Mouse (Mus musculus) forebrain, embryonic 14.5 days (tissue): ENCODE data around the gene C8g. TPM values are rescaled to one million over a fixed set of nuclear protein-coding genes. Genes with fewer than 3 reads are reported as not detected.

Source experiments
- ATAC-seq: fragments of 200-750 bp; cut with Nextera tagmentation; 2 replicates; pipeline ENCODE4 v1.8.0; 2017; ENCODE audit warnings: mild to moderate bottlenecking, moderate library complexity
- DNase-seq: peaks from one replicate; pipeline ENCODE4 v3.0.0-alpha.2; 2015; ENCODE audit warnings: low spot score
- H3K27ac ChIP-seq: fragments of 300-500 bp; sonication (generic); 2 replicates; pipeline ENCODE4 v1.5.1; 2014; ENCODE audit warnings: low read depth, mild to moderate bottlenecking, control low read depth, low read length, moderate library complexity
- H3K27me3 ChIP-seq: fragments of 300-500 bp; sonication (generic); replicated peaks from 2 replicates; pipeline ENCODE4 v1.6.1; 2014; ENCODE audit warnings: low read length, control low read depth, mixed read lengths; ENCODE audit not compliant: control insufficient read depth, insufficient read depth
- H3K36me3 ChIP-seq: fragments of 300-500 bp; sonication (generic); 2 replicates; pipeline ENCODE4 v1.6.1; 2014; ENCODE audit warnings: low read length, control low read depth; ENCODE audit not compliant: control insufficient read depth, insufficient read depth
- H3K4me1 ChIP-seq: fragments of 300-500 bp; sonication (generic); 2 replicates; pipeline ENCODE4 v1.6.1; 2014; ENCODE audit warnings: antibody characterized with exemption, low read length, control low read depth; ENCODE audit not compliant: control insufficient read depth, insufficient read depth
- H3K4me2 ChIP-seq: fragments of 300-500 bp; sonication (generic); 2 replicates; pipeline ENCODE4 v1.6.1; 2014; ENCODE audit warnings: mild to moderate bottlenecking, control low read depth, low read length
- H3K4me3 ChIP-seq: fragments of 300-500 bp; sonication (generic); 2 replicates; pipeline ENCODE4 v1.5.1; 2014; ENCODE audit warnings: low read depth, low read length, control low read depth
- H3K9ac ChIP-seq: fragments of 300-500 bp; sonication (generic); 2 replicates; pipeline ENCODE4 v1.6.1; 2014; ENCODE audit warnings: mild to moderate bottlenecking, low read length, control low read depth, moderate library complexity
- H3K9me3 ChIP-seq: fragments of 300-500 bp; sonication (generic); replicated peaks from 2 replicates; pipeline ENCODE4 v1.6.1; 2016; ENCODE audit warnings: low read length, control low read depth, mixed read lengths; ENCODE audit not compliant: control insufficient read depth
- WGBS: fragments of 180-500 bp; shearing (Covaris S2); extraction: QIAGEN DNeasy Blood & Tissue Kit; methylation state at CpG from one replicate; pipeline ENCODE4 v1.1.7; 2014; 5-methylcytosine and 5-hydroxymethylcytosine counted together
- polyA plus RNA-seq: library from polyadenylated mRNA; unstranded; fragments of >200 nt; fragmentation: Nextera tagmentation; extraction: Ambion mirVana; gene quantifications from 2 replicates; pipeline ENCODE4 v1.2.1, GENCODE M21; 2014

C8g gene
- polyA plus RNA-seq, 1 experiment from 2014 or later: 4.1 TPM

DNA sequence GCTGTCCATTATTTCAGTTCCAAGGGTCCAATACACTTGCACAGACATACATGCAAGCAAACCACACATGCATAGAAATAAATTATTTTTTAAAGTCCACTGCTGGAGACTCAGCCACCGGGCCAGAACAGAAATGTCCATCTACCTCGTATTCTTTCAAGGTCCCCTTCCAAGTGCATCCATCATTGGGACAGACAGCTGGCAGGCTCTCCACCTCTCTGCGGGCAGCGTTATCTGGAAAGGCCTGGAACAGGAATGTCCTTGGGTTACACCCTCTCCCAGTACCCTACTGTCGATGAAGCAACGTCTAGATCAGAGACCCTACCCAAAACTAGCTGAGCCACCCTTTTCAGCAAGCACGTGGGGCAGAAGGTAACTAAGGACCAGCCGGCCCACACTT is 35.0 kb upstream of the C8g start:
- 93% methylated on average over 8 of the region's 8 CpGs for whole genome bisulfite sequencing
- H3K9ac ChIP-seq: no peak overlapping the region
- H3K9me3 ChIP-seq: no peaks in the 10 kb centered on the region
- no peaks in the 10 kb centered on the region for H3K4me1 ChIP-seq
- no peak for ATAC-seq
- H3K27me3 ChIP-seq: no peaks in the 10 kb centered on the region
- H3K36me3 ChIP-seq: peaks cover 45% of the 10 kb centered on the region
- DNase-seq: no peak
- H3K4me3 ChIP-seq: no peak overlapping the region
- no peak overlapping the region for H3K27ac ChIP-seq
- no peak overlapping the region for H3K4me2 ChIP-seq

DNA sequence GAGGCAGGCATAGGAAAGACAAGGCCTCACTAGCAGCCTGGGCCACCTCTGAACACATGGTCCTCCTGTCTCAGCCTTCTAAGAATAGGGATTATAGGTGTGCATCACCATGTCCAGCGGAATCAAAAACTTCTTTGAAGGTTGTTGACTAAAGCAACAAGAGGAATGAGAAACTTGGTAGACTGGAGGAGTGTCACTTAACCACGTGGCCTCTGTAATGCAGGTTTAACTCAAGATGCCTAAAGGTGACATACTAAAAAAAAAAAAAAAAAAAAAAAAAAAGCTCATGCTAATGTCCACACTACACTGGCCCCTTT is 33.3 kb upstream of the C8g start:
- no peak for DNase-seq
- Histone ChIP-seq H3K4me2 (no peak overlapping the region), H3K9me3 (no peaks in the 10 kb centered on the region), H3K27ac (no peak overlapping the region), H3K36me3 (peaks cover 56% of the 10 kb centered on the region), H3K9ac (no peak overlapping the region), H3K27me3 (no peaks in the 10 kb centered on the region), H3K4me3 (no peak overlapping the region), H3K4me1 (no peaks in the 10 kb centered on the region)
- no peak for ATAC-seq
- 100% methylated on average over 2 of the region's 2 CpGs for WGBS

DNA sequence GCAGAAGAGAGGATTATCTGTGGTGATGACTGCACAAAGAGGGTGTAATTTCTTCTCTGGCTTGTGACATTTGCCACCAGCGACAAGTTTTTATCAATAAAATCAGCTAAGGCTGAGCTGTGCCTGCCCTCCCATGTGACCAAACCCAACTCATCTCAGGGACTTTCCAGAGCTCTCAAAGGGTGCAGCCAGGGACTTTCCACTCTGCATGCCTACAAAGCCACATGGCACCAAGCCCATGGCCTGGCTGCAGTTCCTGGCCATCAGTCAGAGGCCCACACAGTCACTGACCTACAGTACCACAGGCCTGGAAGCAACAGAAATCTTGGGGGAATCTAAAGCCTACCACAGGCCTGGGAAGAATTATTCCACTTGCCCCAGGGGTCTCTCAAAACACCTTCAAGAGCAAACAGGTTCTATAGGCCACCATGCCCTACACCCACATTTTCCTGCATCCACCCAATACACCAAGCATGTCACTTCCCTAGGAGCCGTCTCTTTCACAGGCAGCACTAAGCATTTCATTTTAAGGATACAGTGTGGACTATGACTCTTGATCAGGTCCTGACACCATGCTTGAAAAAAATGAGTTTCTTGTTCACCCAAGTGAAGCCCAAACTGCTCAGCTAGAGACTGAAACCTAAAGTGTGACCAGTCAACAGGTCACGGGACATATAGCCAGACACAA is 32.8 kb upstream of the C8g start:
- no peaks in the 10 kb centered on the region for H3K4me1 ChIP-seq
- ATAC-seq: no peak
- 93% methylated on average over 3 of the region's 3 CpGs for WGBS

DNA sequence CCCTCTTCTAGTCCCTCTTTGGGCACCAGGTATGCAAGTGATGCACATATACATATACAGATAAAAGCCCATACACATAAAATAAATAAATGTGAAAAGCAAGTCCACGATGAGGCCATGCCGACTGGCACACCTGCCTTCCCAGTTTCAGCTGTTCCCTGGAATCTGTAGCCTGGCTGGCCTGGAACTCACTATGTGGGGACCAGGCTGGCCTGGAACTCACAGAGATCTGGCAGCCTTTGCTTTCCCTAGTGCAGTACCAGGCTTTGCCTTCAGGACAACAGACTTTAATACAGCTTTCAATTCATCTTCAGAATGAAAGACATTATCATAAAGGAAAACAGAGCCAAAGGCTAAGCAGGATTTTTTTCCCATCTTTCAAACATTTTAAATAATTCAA is 32.2 kb upstream of the C8g start:
- peaks cover 65% of the 10 kb centered on the region for H3K36me3 ChIP-seq
- no peak overlapping the region for H3K27ac ChIP-seq
- H3K4me3 ChIP-seq: no peak overlapping the region
- H3K9ac ChIP-seq: no peak overlapping the region
- 96% methylated on average over 2 of the region's 2 CpGs for WGBS
- H3K4me2 ChIP-seq: no peak overlapping the region
- no peaks in the 10 kb centered on the region for H3K27me3 ChIP-seq
- ATAC-seq: no peak
- H3K4me1 ChIP-seq: no peaks in the 10 kb centered on the region
- DNase-seq: no peak
- no peaks in the 10 kb centered on the region for H3K9me3 ChIP-seq

More for the DNA sequence above, 32.8 kb upstream of the C8g start:
- H3K36me3 ChIP-seq: peaks cover 61% of the 10 kb centered on the region
- no peak overlapping the region for H3K27ac ChIP-seq
- no peak overlapping the region for H3K4me3 ChIP-seq
- no peak overlapping the region for H3K4me2 ChIP-seq
- H3K9ac ChIP-seq: no peak overlapping the region
- H3K9me3 ChIP-seq: no peaks in the 10 kb centered on the region
- no peak for DNase-seq
- H3K27me3 ChIP-seq: no peaks in the 10 kb centered on the region

- H3K9me3 ChIP-seq: no peaks in the 10 kb centered on the region
- DNase-seq (no peak), ATAC-seq (no peak)
- H3K27ac ChIP-seq: no peak overlapping the region
- H3K4me2 ChIP-seq: no peak overlapping the region
- H3K36me3 ChIP-seq: peaks cover 82% of the 10 kb centered on the region
- no peaks in the 10 kb centered on the region for H3K4me1 ChIP-seq
- WGBS: 91% methylated on average over 9 of the region's 9 CpGs
- H3K27me3 ChIP-seq: no peaks in the 10 kb centered on the region
- H3K4me3 ChIP-seq: no peak overlapping the region
- no peak overlapping the region for H3K9ac ChIP-seq
Observed at GRCm38 (mm10) chr2:25526510-25527302, 25.2 kb upstream of the C8g start.

DNA sequence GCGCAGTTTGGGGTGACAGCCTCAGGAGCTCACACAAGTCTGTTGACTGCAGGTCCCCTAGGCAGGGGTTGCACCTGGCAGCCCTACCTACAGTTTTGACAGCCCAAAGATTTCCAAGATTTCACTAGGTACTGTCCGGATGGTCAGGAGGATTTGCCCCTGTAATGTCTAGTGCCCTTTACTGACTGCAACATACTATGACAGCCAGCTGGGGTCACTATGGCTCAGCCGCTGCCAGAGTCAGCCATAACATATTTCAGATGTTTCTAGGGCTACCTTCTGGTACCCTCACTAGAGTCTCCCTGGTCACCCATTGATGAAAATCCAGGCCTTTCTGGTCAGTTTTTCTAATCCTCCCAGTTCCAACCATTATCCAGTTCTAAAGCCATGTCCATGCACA is 8.4 kb upstream of the C8g start:
- Histone ChIP-seq H3K36me3 (peaks cover 11% of the 10 kb centered on the region), H3K9ac (no peak overlapping the region), H3K9me3 (no peaks in the 10 kb centered on the region), H3K27ac (no peak overlapping the region), H3K4me3 (no peak overlapping the region), H3K27me3 (no peaks in the 10 kb centered on the region), H3K4me2 (no peak overlapping the region), H3K4me1 (no peaks in the 10 kb centered on the region)
- WGBS: 70% methylated on average over 3 of the region's 3 CpGs
- DNase-seq: no peak
- ATAC-seq: no peak

GRCm38 (mm10) chr2:25506964-25507363 is 5.4 kb upstream of the C8g start:
- Histone ChIP-seq H3K4me2 (no peak overlapping the region), H3K27me3 (no peaks in the 10 kb centered on the region), H3K4me1 (no peaks in the 10 kb centered on the region; the same call in 1 of the 2 replicates), H3K4me3 (no peak overlapping the region), H3K9me3 (no peaks in the 10 kb centered on the region), H3K9ac (no peak overlapping the region), H3K36me3 (peaks cover 30% of the 10 kb centered on the region), H3K27ac (no peak overlapping the region)
- DNase-seq: peak; percentile 4
- 33% methylated on average over 5 of the region's 5 CpGs for WGBS
- no peak for ATAC-seq

GRCm38 (mm10) chr2:25505860-25506259 is 4.3 kb upstream of the C8g start:
- ATAC-seq (no peak), DNase-seq (no peak)
- Histone ChIP-seq H3K9me3 (no peaks in the 10 kb centered on the region), H3K27me3 (no peaks in the 10 kb centered on the region), H3K36me3 (peaks cover 30% of the 10 kb centered on the region), H3K4me2 (no peak overlapping the region), H3K4me3 (no peak overlapping the region), H3K27ac (no peak overlapping the region), H3K9ac (no peak overlapping the region), H3K4me1 (peaks cover 8% of the 10 kb centered on the region)
- 96% methylated on average over 4 of the region's 4 CpGs for WGBS

GRCm38 (mm10) chr2:25505000-25505399 is 3.5 kb upstream of the C8g start:
- Histone ChIP-seq H3K27me3 (no peaks in the 10 kb centered on the region), H3K4me1 (peaks cover 8% of the 10 kb centered on the region), H3K9ac (no peak overlapping the region), H3K4me2 (no peak overlapping the region), H3K9me3 (no peaks in the 10 kb centered on the region), H3K4me3 (no peak overlapping the region), H3K27ac (no peak overlapping the region), H3K36me3 (peaks cover 30% of the 10 kb centered on the region)
- ATAC-seq (no peak), DNase-seq (no peak)
- WGBS: 93% methylated on average over 1 of the region's 1 CpGs
